Mouse (Mus musculus) stomach, postnatal 0 days (tissue): ENCODE results near the gene Shbg. TPM values are rescaled to one million over a fixed set of nuclear protein-coding genes. Genes with fewer than 3 reads are reported as not detected.

Experiments
- ATAC-seq: fragments of 200-750 bp; cut with Nextera tagmentation; 2 replicates; pipeline ENCODE4 v1.8.0; 2017; ENCODE audit not compliant: low FRiP score, low TSS enrichment
- DNase-seq: peaks from one replicate; pipeline ENCODE4 v3.0.0-alpha.2; 2016; ENCODE audit warnings: low spot score
- H3K27ac ChIP-seq: fragments of 300-500 bp; sonication (generic); replicated peaks from 2 replicates; pipeline ENCODE4 v1.5.1; 2014; ENCODE audit warnings: mild to moderate bottlenecking, control low read depth
- H3K27me3 ChIP-seq: fragments of 300-500 bp; sonication (generic); 2 replicates; pipeline ENCODE4 v1.6.1; 2014; ENCODE audit warnings: low read length; ENCODE audit not compliant: control insufficient read depth, insufficient read depth
- H3K36me3 ChIP-seq: fragments of 300-500 bp; sonication (generic); 2 replicates; pipeline ENCODE4 v1.6.1; 2014; ENCODE audit warnings: low read length, mixed read lengths; ENCODE audit not compliant: control insufficient read depth, insufficient read depth
- H3K4me1 ChIP-seq: fragments of 300-500 bp; sonication (generic); replicated peaks from 2 replicates; pipeline ENCODE4 v1.6.1; 2014; ENCODE audit warnings: antibody characterized with exemption; ENCODE audit not compliant: control insufficient read depth, insufficient read depth
- H3K4me2 ChIP-seq: fragments of 300-500 bp; sonication (generic); replicated peaks from 2 replicates; pipeline ENCODE4 v1.6.1; 2014; ENCODE audit warnings: low read depth, mild to moderate bottlenecking, control low read depth, moderate library complexity
- H3K4me3 ChIP-seq: fragments of 300-500 bp; sonication (generic); 2 replicates; pipeline ENCODE4 v1.5.1; 2014; ENCODE audit warnings: low read depth, low read length, control low read depth
- H3K9ac ChIP-seq: fragments of 300-500 bp; sonication (generic); 2 replicates; pipeline ENCODE4 v1.6.1; 2014; ENCODE audit warnings: mild to moderate bottlenecking, low read length, control low read depth, mixed read lengths
- H3K9me3 ChIP-seq: fragments of 300-500 bp; sonication (generic); 2 replicates; pipeline ENCODE4 v1.6.1; 2016; ENCODE audit warnings: low read length; ENCODE audit not compliant: control insufficient read depth
- CTCF ChIP-seq: IDR thresholded peaks from 2 replicates; pipeline ENCODE4 v1.5.1; 2016; ENCODE audit warnings: antibody characterized with exemption, low read depth, mild to moderate bottlenecking, moderate library complexity
- EP300 ChIP-seq: optimal IDR thresholded peaks from 2 replicates; pipeline ENCODE3; 2016; ENCODE audit warnings: antibody characterized with exemption
- WGBS: fragments of 180-500 bp; shearing (Covaris S2); extraction: QIAGEN DNeasy Blood & Tissue Kit; methylation state at CpG from one replicate; pipeline ENCODE4 v1.1.7; 2014; 5-methylcytosine and 5-hydroxymethylcytosine counted together
- microRNA counts: library from miRNA; unstranded; fragments of <30 nt; microRNA quantifications from one replicate; lab custom pipeline; 2015
- microRNA-seq: library from miRNA; unstranded; fragments of <30 nt; microRNA quantifications from one replicate; pipeline ENCODE4, GENCODE M21; 2016
- polyA plus RNA-seq: library from polyadenylated mRNA; unstranded; fragments of >200 nt; fragmentation: Nextera tagmentation; extraction: Ambion mirVana; gene quantifications from 2 replicates; pipeline ENCODE4 v1.2.1, GENCODE M21; 2015

The Shbg gene
- polyA plus RNA-seq, 1 experiment from 2014 or later: not detected

DNA sequence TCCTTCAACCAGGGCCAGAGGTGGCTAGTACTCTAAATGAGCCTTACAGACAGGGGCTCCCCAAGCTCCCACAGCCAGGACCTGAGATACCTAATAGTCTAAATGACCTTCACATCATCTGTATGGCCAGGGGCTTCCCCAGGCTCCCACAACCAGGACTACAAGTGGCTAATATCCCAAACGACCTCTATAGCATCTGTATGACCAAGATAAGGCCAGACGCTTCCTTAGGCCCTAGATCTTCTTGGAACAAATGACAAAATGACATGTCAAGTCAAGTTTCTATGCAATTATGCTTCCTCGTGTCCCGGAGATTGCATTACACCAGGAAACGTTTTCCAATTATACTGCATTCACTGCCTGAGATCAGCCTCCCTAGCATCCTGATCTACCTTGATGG, 41.4 kb downstream of the Shbg start:
- 53% methylated on average over 5 of the region's 5 CpGs for WGBS
- no peak overlapping the region for H3K4me3 ChIP-seq
- H3K36me3 ChIP-seq: 0 out of 2 replicates have a peak, but pooled peaks cover 4% of the 10 kb centered on the region
- no peak overlapping the region for H3K4me2 ChIP-seq
- no peak for ATAC-seq
- H3K4me1 ChIP-seq: 0 out of 2 replicates have a peak, but pooled peaks cover 8% of the 10 kb centered on the region
- no peaks in the 10 kb centered on the region for H3K27me3 ChIP-seq
- no peak for DNase-seq
- no peak overlapping the region for H3K27ac ChIP-seq
- TF ChIP-seq CTCF: no peak
- TF ChIP-seq EP300: no peak
- H3K9ac ChIP-seq: no peak overlapping the region
- H3K9me3 ChIP-seq: no peaks in the 10 kb centered on the region

DNA sequence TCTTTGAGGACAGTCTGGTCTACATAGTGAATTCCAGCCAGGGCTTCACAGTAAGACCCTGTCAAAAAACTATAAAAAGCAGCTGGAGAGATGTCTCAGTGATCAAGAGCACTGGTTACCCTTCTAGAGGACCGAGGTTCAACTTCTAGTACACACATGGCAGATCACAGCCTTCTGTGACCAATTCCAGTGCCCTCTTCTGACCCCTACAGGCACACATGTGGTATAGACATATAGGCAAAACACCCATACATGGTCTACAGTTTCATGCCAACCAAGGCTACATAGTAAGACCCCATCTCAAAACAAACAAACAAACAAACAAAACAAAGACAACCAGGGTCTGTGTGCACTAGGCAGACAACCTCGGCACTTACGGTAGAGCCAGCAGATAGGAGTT, 42.5 kb downstream of the Shbg start:
- TF ChIP-seq CTCF (peak; percentile 76), EP300 (no peak)
- peaks cover 4% of the 10 kb centered on the region; the same call in 1 of the 2 replicates for H3K36me3 ChIP-seq
- 0 out of 2 replicates have a peak, but pooled peaks cover 8% of the 10 kb centered on the region for H3K4me1 ChIP-seq
- no peaks in the 10 kb centered on the region for H3K27me3 ChIP-seq
- WGBS: 60% methylated on average over 3 of the region's 3 CpGs
- no peak overlapping the region for H3K27ac ChIP-seq
- no peak for ATAC-seq
- H3K4me2 ChIP-seq: no peak overlapping the region
- no peak overlapping the region for H3K9ac ChIP-seq
- H3K9me3 ChIP-seq: no peaks in the 10 kb centered on the region
- H3K4me3 ChIP-seq: no peak overlapping the region
- no peak for DNase-seq

DNA sequence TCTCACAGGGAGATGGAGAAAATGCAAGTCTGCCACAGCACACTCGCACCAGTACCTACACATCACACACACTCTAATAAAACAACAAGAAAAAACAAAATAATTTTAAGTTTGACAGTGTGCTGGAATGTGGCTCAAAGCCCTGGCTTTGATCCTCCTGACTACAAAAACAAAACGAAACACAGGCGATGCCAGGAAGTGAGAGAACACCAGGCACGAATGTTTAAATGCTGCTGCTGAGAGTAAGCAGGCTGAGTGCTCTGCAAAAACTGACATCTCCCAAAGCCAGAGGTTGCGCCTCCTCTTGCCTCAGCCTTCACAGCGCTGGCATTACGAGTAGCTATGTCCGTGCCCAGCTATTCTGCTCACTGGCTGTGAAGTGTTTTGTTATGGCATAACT, 52.6 kb downstream of the Shbg start:
- no peak overlapping the region for H3K4me3 ChIP-seq
- H3K36me3 ChIP-seq: no peaks in the 10 kb centered on the region; the same call in 1 of the 2 replicates
- WGBS: 76% methylated on average over 8 of the region's 8 CpGs
- no peak overlapping the region for H3K27ac ChIP-seq
- H3K9ac ChIP-seq: no peak overlapping the region
- ATAC-seq: no peak
- H3K4me1 ChIP-seq: no peaks in the 10 kb centered on the region
- no peak for DNase-seq
- no peak for TF ChIP-seq EP300
- TF ChIP-seq CTCF: no peak
- no peaks in the 10 kb centered on the region for H3K9me3 ChIP-seq
- H3K27me3 ChIP-seq: no peaks in the 10 kb centered on the region
- no peak overlapping the region for H3K4me2 ChIP-seq

MicroRNAs encoded within 50 kb of the gene (microRNA counts, 519-probe panel; counts per million panel counts)
- microRNA mmu-miR-1934 (lab: Ali Mortazavi, UCI) (not detected), microRNA mmu-miR-467f (lab: Ali Mortazavi, UCI) (2,868 counts per million, percentile 8 among the panel's probes with 10 or more counts)

Small RNA genes lying within 50 kb of the gene (microRNA-seq; reads per million reads assigned to microRNA genes)
- 1.6 reads per million for gene Mir1934
- not detected for gene Mir467f

Other genes starting within 250 kb of the Shbg start
- gene Chd3, start 248.5 kb downstream of the Shbg start, polyA plus RNA-seq: 18.4 and 18.9 TPM in 2 replicates
- gene Naa38, start 222.4 kb downstream of the Shbg start, polyA plus RNA-seq: 153 and 170 TPM in 2 replicates
- gene Cyb5d1, start 222.3 kb downstream of the Shbg start, polyA plus RNA-seq: 9.1 and 9.5 TPM in 2 replicates
- 14.9 and 17.8 TPM in 2 replicates for gene Tmem88, start 219.7 kb downstream of the Shbg start, polyA plus RNA-seq
- gene Kdm6b, start 204.2 kb downstream of the Shbg start, polyA plus RNA-seq: 12.9 and 13.1 TPM in 2 replicates
- gene Dnah2, start 68.8 kb downstream of the Shbg start, polyA plus RNA-seq: 0.38 and 0.39 TPM in 2 replicates
- gene Efnb3, start 57.7 kb downstream of the Shbg start, polyA plus RNA-seq: 3.9 and 4.4 TPM in 2 replicates
- 8.7 and 9.0 TPM in 2 replicates for gene Wrap53, start 37.6 kb downstream of the Shbg start, polyA plus RNA-seq
- gene Trp53, start 37.5 kb downstream of the Shbg start, polyA plus RNA-seq: 45.0 and 51.4 TPM in 2 replicates
- 5.3 and 7.2 TPM in 2 replicates for gene Atp1b2, start 12.0 kb downstream of the Shbg start, polyA plus RNA-seq
- gene Sat2, start 4.1 kb upstream of the Shbg start, polyA plus RNA-seq: 14.4 and 15.5 TPM in 2 replicates
- gene Fxr2, start 15.1 kb upstream of the Shbg start, polyA plus RNA-seq: 10.8 and 11.6 TPM in 2 replicates
- gene Sox15, start 37.4 kb upstream of the Shbg start, polyA plus RNA-seq: 7.7 and 7.9 TPM in 2 replicates
- 69.1 and 72.6 TPM in 2 replicates for gene Mpdu1, start 44.7 kb upstream of the Shbg start, polyA plus RNA-seq
- gene Cd68, start 48.2 kb upstream of the Shbg start, polyA plus RNA-seq: 16.7 and 17.9 TPM in 2 replicates
- gene Eif4a1, start 54.5 kb upstream of the Shbg start, polyA plus RNA-seq: 339 and 351 TPM in 2 replicates
- gene Senp3, start 64.2 kb upstream of the Shbg start, polyA plus RNA-seq: 30.5 and 32.4 TPM in 2 replicates
- 0.50 and 0.75 TPM in 2 replicates for gene Tnfsf13, start 67.9 kb upstream of the Shbg start, polyA plus RNA-seq
- gene Tnfsf12, start 77.9 kb upstream of the Shbg start, polyA plus RNA-seq: 6.9 and 9.7 TPM in 2 replicates
- 4.1 and 4.2 TPM in 2 replicates for gene Tnfsfm13, start 78.2 kb upstream of the Shbg start, polyA plus RNA-seq
- 7.9 and 9.0 TPM in 2 replicates for gene Polr2a, start 140.7 kb upstream of the Shbg start, polyA plus RNA-seq
- gene Slc35g3, start 144.1 kb upstream of the Shbg start, polyA plus RNA-seq: 0.11 TPM in 1 of 2 replicates, not detected in the other
- 2.6 and 2.7 TPM in 2 replicates for gene Zbtb4, start 148.0 kb upstream of the Shbg start, polyA plus RNA-seq
- 4.3 and 5.0 TPM in 2 replicates for gene Chrnb1, start 178.0 kb upstream of the Shbg start, polyA plus RNA-seq
- 0.67 and 0.90 TPM in 2 replicates for gene Fgf11, start 184.0 kb upstream of the Shbg start, polyA plus RNA-seq
- 28.4 and 34.4 TPM in 2 replicates for gene Tmem102, start 187.7 kb upstream of the Shbg start, polyA plus RNA-seq
- not detected in 2 replicates for gene Gm39566, start 197.4 kb upstream of the Shbg start, polyA plus RNA-seq
- gene Spem2, start 200.6 kb upstream of the Shbg start, polyA plus RNA-seq: not detected in 2 replicates
- not detected in 2 replicates for gene Spem1, start 204.3 kb upstream of the Shbg start, polyA plus RNA-seq
- 2.5 and 2.7 TPM in 2 replicates for gene Nlgn2, start 219.9 kb upstream of the Shbg start, polyA plus RNA-seq
- gene Tmem256, start 220.6 kb upstream of the Shbg start, polyA plus RNA-seq: 329 and 366 TPM in 2 replicates
- gene Plscr3, start 228.5 kb upstream of the Shbg start, polyA plus RNA-seq: 54.4 and 58.4 TPM in 2 replicates
- 12.3 TPM in 2 replicates for gene Tnk1, start 240.8 kb upstream of the Shbg start, polyA plus RNA-seq